Mouse (Mus musculus): ENCODE measurements at regions not wholly inside any gene's neighbourhood (a gene's known extent, or its start where the extent isn't known, plus 50 kb on each side); places are given as distances from the start of the nearest gene placed in this dataset.

- DNase-seq (ENCODE audit: low spot score in 2 of 2): no peak
These were observed 226.6 kb upstream of the Pter start for GRCm38 (mm10) chr2:12697209-12697608.

- DNase-seq (ENCODE audit: low spot score in 2 of 2): no peak
These were observed 224.5 kb upstream of the Pter start for GRCm38 (mm10) chr2:12699331-12699730.

- DNase-seq (ENCODE audit: low spot score in 2 of 2): no peak
These were observed 216.3 kb upstream of the Pter start for GRCm38 (mm10) chr2:12707514-12707913.

GRCm38 (mm10) chr2:12709156-12709923 is 214.5 kb upstream of the Pter start:
- peak in 1 of 2 experiments; percentile 11 for DNase-seq (ENCODE audit: low spot score in 2 of 2)

- no peak for DNase-seq (ENCODE audit: low spot score in 2 of 2)
These were observed 214.0 kb upstream of the Pter start for GRCm38 (mm10) chr2:12709924-12710240.

GRCm38 (mm10) chr2:12716124-12717012 is 207.5 kb upstream of the Pter start:
- no peak for DNase-seq (ENCODE audit: low spot score in 2 of 2)

- peak in 1 of 2 experiments; percentile 44 for DNase-seq (ENCODE audit: low spot score in 2 of 2)
These were observed 194.6 kb upstream of the Pter start for GRCm38 (mm10) chr2:12729251-12729650.

- no peak for DNase-seq (ENCODE audit: low spot score in 2 of 2)
These were observed 186.7 kb upstream of the Pter start for GRCm38 (mm10) chr2:12737140-12737539.

GRCm38 (mm10) chr2:12746856-12747255 is 177.0 kb upstream of the Pter start:
- DNase-seq (ENCODE audit: low spot score in 2 of 2): no peak

- DNase-seq (ENCODE audit: low spot score in 2 of 2): no peak
These were observed 165.0 kb upstream of the Pter start for GRCm38 (mm10) chr2:12758816-12759215.

GRCm38 (mm10) chr2:12759931-12760330 is 163.9 kb upstream of the Pter start:
- DNase-seq (ENCODE audit: low spot score in 2 of 2): no peak

GRCm38 (mm10) chr2:12761461-12761860 is 162.4 kb upstream of the Pter start:
- no peak for DNase-seq (ENCODE audit: low spot score in 2 of 2)

GRCm38 (mm10) chr2:12764510-12764909 is 159.3 kb upstream of the Pter start:
- no peak for DNase-seq (ENCODE audit: low spot score in 2 of 2)

GRCm38 (mm10) chr2:12765336-12765735 is 158.5 kb upstream of the Pter start:
- DNase-seq (ENCODE audit: low spot score in 2 of 2): no peak

GRCm38 (mm10) chr2:12776866-12777265 is 147.0 kb upstream of the Pter start:
- no peak for DNase-seq (ENCODE audit: low spot score in 2 of 2)

GRCm38 (mm10) chr2:12777696-12778095 is 146.1 kb upstream of the Pter start:
- DNase-seq (ENCODE audit: low spot score in 2 of 2): no peak

GRCm38 (mm10) chr2:12792596-12792995 is 131.2 kb upstream of the Pter start:
- no peak for DNase-seq (ENCODE audit: low spot score in 2 of 2)

- no peak for DNase-seq (ENCODE audit: low spot score in 2 of 2)
These were observed 126.1 kb upstream of the Pter start for GRCm38 (mm10) chr2:12797615-12798169.

GRCm38 (mm10) chr2:12799153-12799925 is 124.5 kb upstream of the Pter start:
- no peak for DNase-seq (ENCODE audit: low spot score in 2 of 2)

GRCm38 (mm10) chr2:12802667-12803066 is 121.2 kb upstream of the Pter start:
- no peak for DNase-seq (ENCODE audit: low spot score in 2 of 2)

GRCm38 (mm10) chr2:12805096-12805495 is 118.7 kb upstream of the Pter start:
- no peak for DNase-seq (ENCODE audit: low spot score in 2 of 2)

GRCm38 (mm10) chr2:12808466-12808865 is 115.4 kb upstream of the Pter start:
- no peak for DNase-seq (ENCODE audit: low spot score in 2 of 2)
